ENCODE assay signal across 19 mouse cellular contexts in genomic region chr9:78881307-78881790, GRCm38 (mm10).
DNase-seq lines count a peak whose midpoint lies in the region; ATAC-seq and TF ChIP-seq lines count a peak whose summit lies in the region.
"Had no signal": no experiment of that assay in that cellular context is flagged by ENCODE, and none has a peak within 500 bp of the region (broad histone marks: within the 10 kb centered on the region; RNA-seq: fewer than 3 reads in every experiment).

No protein-coding gene starts in this region.

- H3K36me3 ChIP-seq in hindbrain, embryonic 11.5 days (ENCODE audit: control insufficient read depth, insufficient read depth, low read length), result no peaks in the 10 kb centered on the region
- H3K36me3 ChIP-seq in hindbrain, postnatal 0 days (ENCODE audit: insufficient read depth, low read length), result no peaks in the 10 kb centered on the region
- H3K36me3 ChIP-seq in forebrain, embryonic 13.5 days (ENCODE audit: poor library complexity, severe bottlenecking), result no peaks in the 10 kb centered on the region
- no peaks in the 10 kb centered on the region for H3K36me3 ChIP-seq in midbrain, embryonic 10.5 days
- H3K36me3 ChIP-seq: intestine, embryonic 15.5 days; kidney, embryonic 15.5 days had no signal

- H3K27ac ChIP-seq in hindbrain, embryonic 11.5 days (ENCODE audit: low read depth, low read length), result no peak overlapping the region
- H3K27ac ChIP-seq in hindbrain, postnatal 0 days, result no peak overlapping the region
- H3K27ac ChIP-seq in forebrain, embryonic 13.5 days, result peak overlapping the region; percentile 84
- peak overlapping the region; percentile 85 for H3K27ac ChIP-seq in midbrain, embryonic 10.5 days (replicated peaks)
- H3K27ac ChIP-seq: intestine, embryonic 15.5 days; kidney, embryonic 15.5 days; liver, embryonic 14.5 days had no signal

- no peak overlapping the region for H3K4me2 ChIP-seq in hindbrain, embryonic 11.5 days (replicated peaks; ENCODE audit: low read depth, low read length)
- H3K4me2 ChIP-seq in hindbrain, postnatal 0 days (ENCODE audit: low read depth, low read length), result no peak overlapping the region
- peak overlapping the region; percentile 44 for H3K4me2 ChIP-seq in forebrain, embryonic 13.5 days
- H3K4me2 ChIP-seq: heart, embryonic 11.5 days; intestine, embryonic 15.5 days; kidney, embryonic 15.5 days had no signal

- no peaks in the 10 kb centered on the region for H3K27me3 ChIP-seq in hindbrain, embryonic 11.5 days (ENCODE audit: control insufficient read depth, insufficient read depth, low read length)
- H3K27me3 ChIP-seq in hindbrain, postnatal 0 days (ENCODE audit: insufficient read depth, low read length), result no peaks in the 10 kb centered on the region
- H3K27me3 ChIP-seq in forebrain, embryonic 13.5 days, result no peaks in the 10 kb centered on the region
- no peaks in the 10 kb centered on the region for H3K27me3 ChIP-seq in midbrain, embryonic 10.5 days (ENCODE audit: low read depth, poor library complexity, severe bottlenecking)
- H3K27me3 ChIP-seq: intestine, embryonic 15.5 days; kidney, embryonic 15.5 days; megakaryocyte, embryonic 14.5 days had no signal

- no peaks in the 10 kb centered on the region for H3K9me3 ChIP-seq in hindbrain, embryonic 11.5 days (ENCODE audit: control insufficient read depth, low read length)
- H3K9me3 ChIP-seq in hindbrain, postnatal 0 days (ENCODE audit: low read length), result no peaks in the 10 kb centered on the region
- no peaks in the 10 kb centered on the region for H3K9me3 ChIP-seq in forebrain, embryonic 13.5 days (replicated peaks)
- no peaks in the 10 kb centered on the region for H3K9me3 ChIP-seq in midbrain, embryonic 10.5 days (replicated peaks)
- H3K9me3 ChIP-seq: intestine, embryonic 15.5 days; kidney, embryonic 15.5 days; megakaryocyte, embryonic 14.5 days had no signal

- H3K4me3 ChIP-seq in hindbrain, embryonic 11.5 days (ENCODE audit: low read depth, low read length), result no peak overlapping the region
- no peak overlapping the region for H3K4me3 ChIP-seq in hindbrain, postnatal 0 days (ENCODE audit: low read length)
- H3K4me3 ChIP-seq in forebrain, embryonic 13.5 days, result no peak overlapping the region
- H3K4me3 ChIP-seq in midbrain, embryonic 10.5 days, result no peak overlapping the region
- H3K4me3 ChIP-seq: intestine, embryonic 15.5 days; kidney, embryonic 15.5 days; megakaryocyte, embryonic 14.5 days had no signal

- no peaks in the 10 kb centered on the region; the same call in 1 of the 2 replicates for H3K4me1 ChIP-seq in hindbrain, embryonic 11.5 days (replicated peaks; ENCODE audit: control insufficient read depth, insufficient read depth, low read length)
- H3K4me1 ChIP-seq in hindbrain, postnatal 0 days (ENCODE audit: insufficient read depth, low read length), result peaks cover 6% of the 10 kb centered on the region; the same call in 1 of the 2 replicates
- H3K4me1 ChIP-seq in forebrain, embryonic 13.5 days, result peaks cover 24% of the 10 kb centered on the region
- peaks cover 32% of the 10 kb centered on the region for H3K4me1 ChIP-seq in midbrain, embryonic 10.5 days
- H3K4me1 ChIP-seq: intestine, embryonic 15.5 days; megakaryocyte, embryonic 14.5 days had no signal

- peak; percentile 17 for DNase-seq in hindbrain, embryonic 11.5 days (ENCODE audit: low spot score)
- no peak for DNase-seq in hindbrain, postnatal 0 days (ENCODE audit: low spot score)
- DNase-seq in midbrain, embryonic 10.5 days (ENCODE audit: low spot score), result no peak
- DNase-seq in adrenal gland, adult 2 months, result no peak
- DNase-seq in ovary, postnatal 14 days (ENCODE audit: low spot score), result no peak
- DNase-seq: adrenal gland, postnatal 25 days; B cell, adult 2 months; cerebellum, adult 9-11 months; heart, postnatal 14 days; right cerebral cortex, adult 18-20 months; thymus, adult 18-20 months had no signal

- H3K9ac ChIP-seq in hindbrain, embryonic 11.5 days (ENCODE audit: low read depth, low read length), result no peak overlapping the region
- no peak overlapping the region for H3K9ac ChIP-seq in hindbrain, postnatal 0 days (replicated peaks; ENCODE audit: low read length)
- no peak overlapping the region for H3K9ac ChIP-seq in forebrain, embryonic 13.5 days
- H3K9ac ChIP-seq: intestine, embryonic 15.5 days; kidney, embryonic 15.5 days; liver, embryonic 14.5 days had no signal

- TF ChIP-seq CTCF in hindbrain, postnatal 0 days (IDR thresholded peaks at IDR 0.05; ENCODE audit: low read depth), result no peak

- ATAC-seq in hindbrain, embryonic 11.5 days (ENCODE audit: low FRiP score), result no peak
- no peak for ATAC-seq in hindbrain, postnatal 0 days
- ATAC-seq in forebrain, embryonic 13.5 days, result no peak
- no peak for ATAC-seq in megakaryocyte progenitor cell, adult 5-6 weeks (replicated peaks; ENCODE audit: poor library complexity)
- ATAC-seq: intestine, embryonic 15.5 days; lung, postnatal 0 days had no signal

- 73% methylated on average over 5 of the region's 5 CpGs for WGBS in hindbrain, embryonic 11.5 days
- WGBS in hindbrain, postnatal 0 days, result 53% methylated on average over 5 of the region's 5 CpGs
- WGBS in forebrain, embryonic 13.5 days, result 14% methylated on average over 5 of the region's 5 CpGs
- 64% methylated on average over 5 of the region's 5 CpGs for WGBS in midbrain, embryonic 10.5 days

Comparison
In these comparisons a context has a peak if more than half of its experiments do, and no peak if none do; other contexts are left out.
1. H3K27ac ChIP-seq: peak in forebrain, embryonic 13.5 days (single experiment) and midbrain, embryonic 10.5 days (single experiment); none in hindbrain, embryonic 11.5 days (single experiment) and hindbrain, postnatal 0 days (single experiment).